In the genomic region with DNA sequence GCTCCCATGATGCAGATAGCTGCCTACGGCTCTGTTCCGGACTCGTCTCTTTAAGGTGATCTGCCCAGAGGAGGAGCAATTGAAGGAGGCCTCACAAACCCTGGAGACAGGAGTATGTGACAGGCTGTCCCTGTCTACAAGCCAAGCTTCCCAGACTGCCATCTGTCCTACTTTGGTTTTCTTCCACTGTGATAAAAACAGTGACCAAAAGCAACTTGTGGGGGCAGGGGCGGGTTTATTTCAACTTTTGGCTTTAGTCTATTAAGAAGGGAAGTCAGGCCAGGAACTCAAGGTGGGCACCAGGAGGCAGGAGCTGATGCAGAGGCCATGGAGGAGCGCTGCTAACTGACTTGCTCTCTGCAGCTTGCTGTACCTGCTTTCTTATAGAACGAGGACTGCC, we compare ENCODE assay signal across 14 mouse cellular contexts.
A peak's percentile ranks its signal among the peaks of the same experiment; 100 is the strongest.
DNase-seq lines count a peak whose midpoint lies in the region; ATAC-seq and TF ChIP-seq lines count a peak whose summit lies in the region.
"Had no signal": no experiment of that assay in that cellular context is flagged by ENCODE, and none has a peak within 500 bp of the region (broad histone marks: within the 10 kb centered on the region; RNA-seq: fewer than 3 reads in every experiment).

No protein-coding gene starts in this region.

- no peak for ATAC-seq in forebrain, postnatal 0 days
- ATAC-seq in forebrain, embryonic 13.5 days = no peak
- no peak for ATAC-seq in midbrain, postnatal 0 days (ENCODE audit: low FRiP score)
- ATAC-seq in midbrain, embryonic 11.5 days (ENCODE audit: low FRiP score) = no peak
- ATAC-seq: forebrain, embryonic 16.5 days; inflammation-experienced regulatory T-cells, adult 6 months had no signal

- H3K4me1 ChIP-seq in forebrain, postnatal 0 days (ENCODE audit: insufficient read depth) = no peaks in the 10 kb centered on the region
- peaks cover 17% of the 10 kb centered on the region for H3K4me1 ChIP-seq in forebrain, embryonic 13.5 days
- H3K4me1 ChIP-seq in midbrain, postnatal 0 days (ENCODE audit: insufficient read depth, low read length) = peaks cover 4% of the 10 kb centered on the region
- H3K4me1 ChIP-seq in midbrain, embryonic 11.5 days (ENCODE audit: control insufficient read depth, insufficient read depth, low read length) = peaks cover 9% of the 10 kb centered on the region
- peaks cover 55% of the 10 kb centered on the region for H3K4me1 ChIP-seq in embryonic facial prominence, embryonic 10.5 days

- H3K36me3 ChIP-seq in forebrain, postnatal 0 days (ENCODE audit: insufficient read depth) = no peaks in the 10 kb centered on the region
- no peaks in the 10 kb centered on the region for H3K36me3 ChIP-seq in forebrain, embryonic 13.5 days (ENCODE audit: poor library complexity, severe bottlenecking)
- H3K36me3 ChIP-seq in midbrain, postnatal 0 days (ENCODE audit: insufficient read depth, low read length) = no peaks in the 10 kb centered on the region
- H3K36me3 ChIP-seq in midbrain, embryonic 11.5 days (ENCODE audit: control insufficient read depth, insufficient read depth, low read length) = no peaks in the 10 kb centered on the region
- no peaks in the 10 kb centered on the region for H3K36me3 ChIP-seq in embryonic facial prominence, embryonic 10.5 days (replicated peaks)
- H3K36me3 ChIP-seq: kidney, embryonic 15.5 days had no signal

- DNase-seq in forebrain, postnatal 0 days = peak; percentile 43
- peak; percentile 14 for DNase-seq in midbrain, postnatal 0 days (ENCODE audit: low spot score)
- DNase-seq in midbrain, embryonic 11.5 days (ENCODE audit: low spot score, missing footprints) = no peak
- no peak for DNase-seq in embryonic facial prominence, embryonic 10.5 days (ENCODE audit: low spot score)
- peak; percentile 35 to 40 for DNase-seq in left cerebral cortex, postnatal 36 days (ENCODE audit: low spot score in 2 of 2)
- no peak for DNase-seq in yolk sac, embryonic 10.5 days (ENCODE audit: low spot score)
- DNase-seq in adrenal gland, postnatal 10 days = no peak
- DNase-seq: embryo, embryonic 11 days; thymus, postnatal 4 days had no signal

- WGBS in forebrain, postnatal 0 days = 74% methylated on average over 6 of the region's 6 CpGs
- WGBS in forebrain, embryonic 13.5 days = 88% methylated on average over 6 of the region's 6 CpGs
- WGBS in midbrain, postnatal 0 days = 92% methylated on average over 6 of the region's 6 CpGs
- WGBS in midbrain, embryonic 11.5 days = 83% methylated on average over 6 of the region's 6 CpGs
- WGBS in embryonic facial prominence, embryonic 10.5 days = 88% methylated on average over 6 of the region's 6 CpGs

- no peak for TF ChIP-seq CTCF in forebrain, postnatal 0 days (IDR thresholded peaks at IDR 0.05; ENCODE audit: low read depth)
- no peak for TF ChIP-seq CTCF in midbrain, postnatal 0 days (IDR thresholded peaks at IDR 0.05)

- intact Hi-C loops in left cerebral cortex, postnatal 36 days (cut with DNase I) = no loop called here

- H3K4me2 ChIP-seq in forebrain, postnatal 0 days (ENCODE audit: low read depth) = no peak overlapping the region
- no peak overlapping the region for H3K4me2 ChIP-seq in forebrain, embryonic 13.5 days
- H3K4me2 ChIP-seq in midbrain, postnatal 0 days (ENCODE audit: low read depth, low read length, poor library complexity, severe bottlenecking) = no peak overlapping the region
- H3K4me2 ChIP-seq in midbrain, embryonic 11.5 days = no peak overlapping the region
- H3K4me2 ChIP-seq: kidney, embryonic 15.5 days had no signal

- no peaks in the 10 kb centered on the region for H3K27me3 ChIP-seq in forebrain, postnatal 0 days (ENCODE audit: insufficient read depth, low read length)
- no peaks in the 10 kb centered on the region for H3K27me3 ChIP-seq in forebrain, embryonic 13.5 days
- no peaks in the 10 kb centered on the region for H3K27me3 ChIP-seq in midbrain, postnatal 0 days (ENCODE audit: insufficient read depth, low read length)
- H3K27me3 ChIP-seq in midbrain, embryonic 11.5 days (ENCODE audit: control insufficient read depth, insufficient read depth, low read length) = no peaks in the 10 kb centered on the region
- peaks cover 5% of the 10 kb centered on the region; the same call in 1 of the 2 replicates for H3K27me3 ChIP-seq in embryonic facial prominence, embryonic 10.5 days (replicated peaks; ENCODE audit: low read depth, poor library complexity, severe bottlenecking)
- H3K27me3 ChIP-seq: CH12.LX; kidney, embryonic 15.5 days had no signal

- no peak overlapping the region for H3K9ac ChIP-seq in forebrain, postnatal 0 days
- H3K9ac ChIP-seq in forebrain, embryonic 13.5 days = no peak overlapping the region
- H3K9ac ChIP-seq in midbrain, postnatal 0 days (replicated peaks; ENCODE audit: low read length, poor library complexity, severe bottlenecking) = no peak overlapping the region
- no peak overlapping the region for H3K9ac ChIP-seq in midbrain, embryonic 11.5 days (ENCODE audit: low read length)
- H3K9ac ChIP-seq: kidney, embryonic 15.5 days had no signal

- no peaks in the 10 kb centered on the region for H3K9me3 ChIP-seq in forebrain, postnatal 0 days (ENCODE audit: low read length)
- H3K9me3 ChIP-seq in forebrain, embryonic 13.5 days (replicated peaks) = no peaks in the 10 kb centered on the region
- H3K9me3 ChIP-seq in midbrain, postnatal 0 days (ENCODE audit: low read length) = no peaks in the 10 kb centered on the region
- H3K9me3 ChIP-seq in midbrain, embryonic 11.5 days (ENCODE audit: control insufficient read depth, low read length) = no peaks in the 10 kb centered on the region
- H3K9me3 ChIP-seq in embryonic facial prominence, embryonic 10.5 days = no peaks in the 10 kb centered on the region
- H3K9me3 ChIP-seq: kidney, embryonic 15.5 days had no signal

- no peak overlapping the region for H3K27ac ChIP-seq in forebrain, postnatal 0 days (ENCODE audit: low read depth, low read length)
- no peak overlapping the region for H3K27ac ChIP-seq in forebrain, embryonic 13.5 days
- H3K27ac ChIP-seq in midbrain, postnatal 0 days (ENCODE audit: low read depth, low read length) = no peak overlapping the region
- H3K27ac ChIP-seq in midbrain, embryonic 11.5 days (ENCODE audit: low read depth, low read length) = no peak overlapping the region
- 0 out of 2 replicates have a peak overlapping the region, but pooled peaks have one; percentile 10 for H3K27ac ChIP-seq in embryonic facial prominence, embryonic 10.5 days (replicated peaks)
- H3K27ac ChIP-seq: kidney, embryonic 15.5 days had no signal

- H3K4me3 ChIP-seq in forebrain, postnatal 0 days (ENCODE audit: low read depth, low read length) = no peak overlapping the region
- no peak overlapping the region for H3K4me3 ChIP-seq in forebrain, embryonic 13.5 days
- H3K4me3 ChIP-seq in midbrain, postnatal 0 days (ENCODE audit: low read depth, low read length) = no peak overlapping the region
- H3K4me3 ChIP-seq in midbrain, embryonic 11.5 days (ENCODE audit: low read depth, low read length) = no peak overlapping the region
- no peak overlapping the region for H3K4me3 ChIP-seq in embryonic facial prominence, embryonic 10.5 days
- H3K4me3 ChIP-seq: kidney, embryonic 15.5 days had no signal

Comparison
In these comparisons a context has a peak if more than half of its experiments do, and no peak if none do; other contexts are left out.
1. DNase-seq: peak in forebrain, postnatal 0 days (single experiment), midbrain, postnatal 0 days (single experiment) and left cerebral cortex, postnatal 36 days (2 of 2); none in midbrain, embryonic 11.5 days (single experiment), embryonic facial prominence, embryonic 10.5 days (single experiment), yolk sac, embryonic 10.5 days (single experiment) and adrenal gland, postnatal 10 days (single experiment).